Mouse (Mus musculus) erythroblast, embryonic 14.5 days (primary cell): Measurements from ENCODE around the gene Lta. TPM values are rescaled to one million over a fixed set of nuclear protein-coding genes. Genes with fewer than 3 reads are reported as not detected.
A peak's percentile ranks its signal among the peaks of the same experiment; 100 is the strongest.

Source experiments
- H3K27me3 ChIP-seq: 2 replicates; pipeline ENCODE4 v1.6.1; 2012; ENCODE audit warnings: inconsistent platforms; ENCODE audit not compliant: control insufficient read depth
- H3K36me3 ChIP-seq: 2 replicates; pipeline ENCODE4 v1.6.1; 2012; ENCODE audit warnings: mild to moderate bottlenecking, inconsistent platforms; ENCODE audit not compliant: control insufficient read depth
- H3K4me1 ChIP-seq: 2 replicates; pipeline ENCODE4 v1.6.1; 2012; ENCODE audit warnings: inconsistent platforms; ENCODE audit not compliant: control insufficient read depth
- H3K4me3 ChIP-seq: replicated peaks from 2 replicates; pipeline ENCODE3; 2012; ENCODE audit warnings: moderate library complexity, mild to moderate bottlenecking, inconsistent platforms
- H3K9me3 ChIP-seq: 2 replicates; pipeline ENCODE4 v1.6.1; 2012; ENCODE audit warnings: low read length, inconsistent platforms, mixed read lengths; ENCODE audit not compliant: control insufficient read depth
- GATA1 ChIP-seq: IDR thresholded peaks from 2 replicates; pipeline ENCODE4 v1.6.1; 2012; ENCODE audit warnings: low read length, inconsistent platforms, mixed read lengths
- TAL1 ChIP-seq: IDR thresholded peaks from 3 replicates; pipeline ENCODE4 v1.6.1; 2012; ENCODE audit warnings: low read length, inconsistent platforms, mixed read lengths
- polyA plus RNA-seq: library from polyadenylated mRNA; stranded (reverse); fragments of >175 nt; gene quantifications from 2 replicates; pipeline ENCODE4 v1.2.3, GENCODE M21; 2012

Lta gene
- polyA plus RNA-seq, 1 experiment: 0.03 TPM

DNA sequence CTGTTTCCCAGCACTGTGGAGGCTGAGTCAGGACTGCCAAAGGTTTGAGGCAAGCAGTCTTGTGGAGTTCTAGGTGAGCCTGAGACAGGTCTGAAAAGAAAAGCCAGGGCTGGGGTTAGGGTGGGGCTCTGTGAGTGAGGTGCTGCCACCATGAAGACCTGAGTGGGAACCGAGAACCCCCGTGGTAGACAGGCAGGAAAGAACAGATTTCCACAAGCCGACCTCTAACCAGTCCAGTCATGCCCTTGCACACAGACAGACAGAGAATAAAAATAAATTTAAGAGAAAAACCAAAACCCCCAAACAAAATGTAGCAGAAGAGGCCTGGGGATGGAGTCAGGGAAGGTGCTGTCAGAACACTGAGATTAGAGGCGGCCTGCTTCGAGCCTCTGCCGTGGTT lies 29.8 kb downstream of the Lta start:
- H3K4me1 ChIP-seq: no peaks in the 10 kb centered on the region; the same call in 1 of the 2 replicates
- no peak overlapping the region for H3K4me3 ChIP-seq
- no peaks in the 10 kb centered on the region for H3K36me3 ChIP-seq
- H3K9me3 ChIP-seq: no peaks in the 10 kb centered on the region
- 0 out of 2 replicates have a peak, but pooled peaks cover 2% of the 10 kb centered on the region for H3K27me3 ChIP-seq
- TF ChIP-seq TAL1: no peak
- no peak for TF ChIP-seq GATA1

GRCm38 (mm10) chr17:35174201-35174977 lies 30.8 kb downstream of the Lta start:
- Histone ChIP-seq H3K36me3 (no peaks in the 10 kb centered on the region), H3K4me3 (no peak overlapping the region), H3K9me3 (no peaks in the 10 kb centered on the region), H3K4me1 (no peaks in the 10 kb centered on the region; the same call in 1 of the 2 replicates), H3K27me3 (0 out of 2 replicates have a peak, but pooled peaks cover 2% of the 10 kb centered on the region)
- TF ChIP-seq TAL1 (no peak), GATA1 (no peak)

DNA sequence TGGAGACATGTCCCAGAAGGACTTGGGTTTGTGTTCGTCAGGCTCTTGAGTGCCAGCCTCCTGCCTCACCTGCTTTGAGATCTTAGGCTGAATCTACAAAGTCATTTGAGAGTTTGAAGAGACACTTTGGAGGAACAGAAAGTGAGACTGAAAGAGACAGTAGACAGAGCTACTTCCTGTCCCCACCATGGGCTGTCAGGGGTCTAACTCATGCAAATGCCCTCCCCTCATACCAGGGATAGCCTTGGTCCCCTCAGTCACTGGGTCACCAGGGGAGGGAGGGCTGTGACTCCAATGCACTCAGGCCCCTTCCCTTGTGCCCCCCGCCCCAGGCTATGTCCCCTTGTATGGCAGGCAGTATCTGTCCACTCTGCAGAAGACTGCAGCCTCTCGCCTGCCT lies 31.8 kb downstream of the Lta start:
- no peak for TF ChIP-seq TAL1
- 0 out of 2 replicates have a peak, but pooled peaks cover 2% of the 10 kb centered on the region for H3K27me3 ChIP-seq
- H3K36me3 ChIP-seq: no peaks in the 10 kb centered on the region
- H3K4me1 ChIP-seq: peaks cover 2% of the 10 kb centered on the region
- no peaks in the 10 kb centered on the region for H3K9me3 ChIP-seq
- H3K4me3 ChIP-seq: no peak overlapping the region

DNA sequence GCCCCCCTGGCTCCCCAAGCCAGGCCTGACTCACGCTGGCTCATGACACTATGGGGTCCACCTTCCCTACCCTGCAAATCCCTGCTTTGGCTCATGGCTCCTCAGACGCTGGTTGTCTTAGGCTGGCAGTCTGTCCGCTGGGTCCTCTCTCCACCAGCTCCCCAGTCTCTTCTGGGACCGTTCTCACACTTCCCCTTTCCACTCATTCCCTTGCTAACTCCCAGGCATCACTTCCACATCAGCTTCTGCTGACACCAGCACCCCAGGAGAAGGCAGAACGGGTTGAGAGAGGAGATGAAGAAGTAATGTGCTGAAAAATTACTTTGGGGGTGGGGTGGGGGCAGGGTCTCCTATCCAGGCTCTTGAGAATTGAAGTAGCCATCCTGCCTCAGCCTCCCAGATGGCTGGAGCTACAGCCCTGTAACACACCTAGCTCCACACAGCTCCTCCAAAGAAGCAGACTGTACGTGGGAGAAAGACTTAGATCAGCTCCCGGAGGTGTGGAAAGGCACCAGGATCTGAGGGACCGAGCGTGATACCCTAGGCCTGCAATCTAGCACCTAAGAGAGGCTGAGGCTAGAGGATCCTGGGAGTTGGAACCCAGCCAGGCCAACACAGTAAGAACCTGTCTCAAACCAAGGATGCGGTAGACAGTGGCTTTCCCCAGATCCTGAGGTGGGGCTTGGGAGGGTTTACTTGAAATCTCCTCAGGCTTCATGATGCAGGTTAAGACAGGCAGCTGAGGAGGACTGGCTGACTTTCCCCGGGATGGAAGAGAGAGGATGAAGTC lies 32.5 kb downstream of the Lta start:
- H3K4me3 ChIP-seq: no peak overlapping the region
- H3K36me3 ChIP-seq: no peaks in the 10 kb centered on the region
- no peak for TF ChIP-seq TAL1
- H3K27me3 ChIP-seq: 0 out of 2 replicates have a peak, but pooled peaks cover 2% of the 10 kb centered on the region
- H3K9me3 ChIP-seq: no peaks in the 10 kb centered on the region
- peaks cover 2% of the 10 kb centered on the region for H3K4me1 ChIP-seq

GRCm38 (mm10) chr17:35168541-35169207 lies 36.5 kb downstream of the Lta start:
- H3K36me3 ChIP-seq: no peaks in the 10 kb centered on the region
- H3K9me3 ChIP-seq: no peaks in the 10 kb centered on the region
- peaks cover 25% of the 10 kb centered on the region for H3K4me1 ChIP-seq
- H3K27me3 ChIP-seq: 0 out of 2 replicates have a peak, but pooled peaks cover 2% of the 10 kb centered on the region
- TF ChIP-seq TAL1: no peak
- H3K4me3 ChIP-seq: no peak overlapping the region

- Histone ChIP-seq H3K36me3 (peaks cover 2% of the 10 kb centered on the region), H3K4me3 (no peak overlapping the region), H3K27me3 (no peaks in the 10 kb centered on the region), H3K4me1 (peaks cover 34% of the 10 kb centered on the region), H3K9me3 (no peaks in the 10 kb centered on the region)
- TF ChIP-seq TAL1: no peak
- no peak for TF ChIP-seq GATA1
Measured at GRCm38 (mm10) chr17:35167794-35168193, 37.4 kb downstream of the Lta start.

- Histone ChIP-seq H3K27me3 (no peaks in the 10 kb centered on the region), H3K4me1 (peaks cover 43% of the 10 kb centered on the region), H3K9me3 (no peaks in the 10 kb centered on the region), H3K4me3 (peak overlapping the region; percentile 94), H3K36me3 (peaks cover 15% of the 10 kb centered on the region)
- TF ChIP-seq GATA1 (no peak), TAL1 (no peak)
Measured at GRCm38 (mm10) chr17:35166352-35167035, 38.7 kb downstream of the Lta start.

- no peaks in the 10 kb centered on the region for H3K27me3 ChIP-seq
- no peaks in the 10 kb centered on the region for H3K9me3 ChIP-seq
- H3K36me3 ChIP-seq: peaks cover 24% of the 10 kb centered on the region
- peak overlapping the region; percentile 94 for H3K4me3 ChIP-seq
- H3K4me1 ChIP-seq: peaks cover 45% of the 10 kb centered on the region
- TF ChIP-seq TAL1 (no peak), GATA1 (no peak)
Measured at GRCm38 (mm10) chr17:35165451-35166155, 39.5 kb downstream of the Lta start.
